Mouse (Mus musculus) intestine, embryonic 16.5 days (tissue): ENCODE results near the gene Haus8. TPM values are rescaled to one million over a fixed set of nuclear protein-coding genes. Genes with fewer than 3 reads are reported as not detected.
A peak's percentile ranks its signal among the peaks of the same experiment; 100 is the strongest.
"Not testable (repeated sequence)": the region's sequence is repeated elsewhere in the genome, so short reads cannot be mapped to it uniquely, and the experiment has no call there.

Experiments used
- ATAC-seq: fragments of 200-750 bp; cut with Nextera tagmentation; 2 replicates; pipeline ENCODE4 v1.8.0; 2017; ENCODE audit warnings: moderate TSS enrichment, moderate library complexity
- H3K27ac ChIP-seq: fragments of 300-500 bp; sonication (generic); 2 replicates; pipeline ENCODE4 v1.5.1; 2014; ENCODE audit warnings: mild to moderate bottlenecking, low read length
- H3K27me3 ChIP-seq: fragments of 300-500 bp; sonication (generic); replicated peaks from 2 replicates; pipeline ENCODE4 v1.6.1; 2014; ENCODE audit warnings: low read length, control low read depth, mixed read lengths; ENCODE audit not compliant: control insufficient read depth, insufficient read depth
- H3K36me3 ChIP-seq: fragments of 300-500 bp; sonication (generic); 2 replicates; pipeline ENCODE4 v1.6.1; 2014; ENCODE audit warnings: low read length, control low read depth; ENCODE audit not compliant: control insufficient read depth, insufficient read depth
- H3K4me1 ChIP-seq: fragments of 300-500 bp; sonication (generic); 2 replicates; pipeline ENCODE4 v1.6.1; 2014; ENCODE audit warnings: low read length, control low read depth, mixed read lengths; ENCODE audit not compliant: control insufficient read depth, insufficient read depth
- H3K4me2 ChIP-seq: fragments of 300-500 bp; sonication (generic); 2 replicates; pipeline ENCODE4 v1.6.1; 2014; ENCODE audit warnings: low read depth, low read length, control low read depth
- H3K4me3 ChIP-seq: fragments of 300-500 bp; sonication (generic); 2 replicates; pipeline ENCODE4 v1.5.1; 2014; ENCODE audit warnings: mild to moderate bottlenecking, low read length
- H3K9ac ChIP-seq: fragments of 300-500 bp; sonication (generic); 2 replicates; pipeline ENCODE4 v1.6.1; 2014; ENCODE audit warnings: low read depth, low read length
- H3K9me3 ChIP-seq: fragments of 300-500 bp; sonication (generic); 2 replicates; pipeline ENCODE4 v1.6.1; 2016; ENCODE audit warnings: low read length, control low read depth; ENCODE audit not compliant: control insufficient read depth
- WGBS: fragments of 180-500 bp; shearing (Covaris S2); extraction: QIAGEN DNeasy Blood & Tissue Kit; methylation state at CpG from one replicate; pipeline ENCODE4 v1.1.7; 2014; 5-methylcytosine and 5-hydroxymethylcytosine counted together
- polyA plus RNA-seq: library from polyadenylated mRNA; unstranded; fragments of >200 nt; fragmentation: Nextera tagmentation; extraction: Ambion mirVana; gene quantifications from 2 replicates; pipeline ENCODE4 v1.2.1, GENCODE M21; 2015

The Haus8 gene
- polyA plus RNA-seq, 1 experiment from 2014 or later = 48.4 TPM

DNA sequence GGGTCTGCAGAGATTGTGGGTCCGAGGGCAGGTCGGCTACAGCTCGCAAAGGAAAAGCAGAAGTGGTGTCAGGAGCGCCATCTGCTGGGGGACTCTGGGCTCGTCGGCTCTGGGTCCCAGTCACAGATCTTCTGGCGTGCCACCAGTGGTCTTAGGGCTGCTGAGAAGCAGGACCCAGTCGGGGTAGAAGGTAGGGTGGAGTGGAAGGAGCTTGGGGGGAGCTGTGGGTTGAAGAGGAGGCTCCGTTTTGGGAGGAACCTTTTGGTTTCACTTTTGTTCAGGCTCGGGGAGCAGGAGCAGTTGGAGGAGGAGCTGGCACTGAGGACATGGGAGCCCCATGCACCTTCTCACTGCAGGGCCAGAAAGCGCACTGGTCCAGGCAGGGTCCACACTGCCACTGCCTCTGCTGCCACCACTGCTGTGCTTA lies 67.2 kb downstream of the Haus8 start:
- H3K4me1 ChIP-seq, H3K27me3 ChIP-seq, H3K9me3 ChIP-seq, H3K27ac ChIP-seq, H3K36me3 ChIP-seq: not testable (repeated sequence)
- 1% methylated on average over 6 of the region's 11 CpGs for WGBS
- ATAC-seq = peak; percentile 81
- Histone ChIP-seq H3K4me3 (peak overlapping the region; percentile 39), H3K9ac (0 out of 2 replicates have a peak overlapping the region, but pooled peaks have one; percentile 45), H3K4me2 (peak overlapping the region; percentile 45)

Other genes starting within 250 kb of the Haus8 start
- gene Myo9b, start 220 bp downstream of the Haus8 start, polyA plus RNA-seq = 11.6 and 12.4 TPM in 2 replicates
- 89.5 and 95.8 TPM in 2 replicates for gene Use1, start 93.9 kb upstream of the Haus8 start, polyA plus RNA-seq
- gene Ocel1, start 98.4 kb upstream of the Haus8 start, polyA plus RNA-seq = 6.3 and 8.5 TPM in 2 replicates
- gene Nr2f6, start 109.0 kb upstream of the Haus8 start, polyA plus RNA-seq = 35.8 and 51.1 TPM in 2 replicates
- 10.8 and 10.9 TPM in 2 replicates for gene Ushbp1, start 122.9 kb upstream of the Haus8 start, polyA plus RNA-seq
- gene Babam1, start 123.9 kb upstream of the Haus8 start, polyA plus RNA-seq = 84.7 and 86.9 TPM in 2 replicates
- 32.0 and 39.4 TPM in 2 replicates for gene Ankle1, start 133.1 kb upstream of the Haus8 start, polyA plus RNA-seq
- 24.0 and 25.1 TPM in 2 replicates for gene Abhd8, start 190.7 kb upstream of the Haus8 start, polyA plus RNA-seq
- 224 and 234 TPM in 2 replicates for gene Mrpl34, start 192.0 kb upstream of the Haus8 start, polyA plus RNA-seq
- gene Dda1, start 196.3 kb upstream of the Haus8 start, polyA plus RNA-seq = 88.1 and 91.7 TPM in 2 replicates
- gene Ano8, start 213.0 kb upstream of the Haus8 start, polyA plus RNA-seq = 0.20 and 0.43 TPM in 2 replicates
- 14.0 and 14.9 TPM in 2 replicates for gene Gtpbp3, start 215.2 kb upstream of the Haus8 start, polyA plus RNA-seq
- 70.9 and 80.9 TPM in 2 replicates for gene Plvap, start 238.8 kb upstream of the Haus8 start, polyA plus RNA-seq